Mouse (Mus musculus) G1E (cell line): Measurements from ENCODE around the gene Oaz3. TPM values are rescaled to one million over a fixed set of nuclear protein-coding genes. Genes with fewer than 3 reads are reported as not detected.
A peak's percentile ranks its signal among the peaks of the same experiment; 100 is the strongest.

Experiments used
- ATAC-seq: 2 replicates; pipeline ENCODE4 v1.8.0; 2016; ENCODE audit warnings: mild to moderate bottlenecking; ENCODE audit not compliant: insufficient number of reproducible peaks, poor library complexity, low FRiP score, severe bottlenecking; ENCODE audit errors: extremely low read depth
- DNase-seq: peaks from one replicate; pipeline ENCODE4 v3.0.0; 2012; ENCODE audit warnings: low spot score
- H3K27me3 ChIP-seq: 2 replicates; pipeline ENCODE4 v1.6.1; 2012; ENCODE audit warnings: mild to moderate bottlenecking, low read length, inconsistent platforms; ENCODE audit not compliant: insufficient read depth
- H3K36me3 ChIP-seq: replicated peaks from 2 replicates; pipeline ENCODE3; 2012; ENCODE audit warnings: mild to moderate bottlenecking, inconsistent platforms
- H3K4me1 ChIP-seq: 2 replicates; pipeline ENCODE4 v1.6.1; 2012; ENCODE audit warnings: low read depth, low read length, inconsistent platforms, mixed read lengths; ENCODE audit not compliant: insufficient read depth
- H3K4me3 ChIP-seq: 2 replicates; pipeline ENCODE4 v1.5.1; 2012; ENCODE audit warnings: low read depth, mild to moderate bottlenecking, inconsistent platforms, low read length, moderate library complexity, mixed read lengths
- H3K9me3 ChIP-seq: replicated peaks from 2 replicates; pipeline ENCODE4 v1.6.1; 2012; ENCODE audit warnings: inconsistent platforms
- CTCF ChIP-seq: IDR thresholded peaks from 2 replicates; pipeline ENCODE4 v1.5.1; 2012; ENCODE audit warnings: low read depth, low read length, inconsistent platforms, mixed read lengths
- GATA1 ChIP-seq: IDR thresholded peaks from 2 replicates; pipeline ENCODE4 v1.6.1; 2012; ENCODE audit warnings: borderline replicate concordance, low read length, inconsistent platforms, mixed read lengths
- GATA2 ChIP-seq: IDR thresholded peaks from 2 replicates; pipeline ENCODE4 v1.6.1; 2012; ENCODE audit warnings: low read depth, low read length, inconsistent platforms, borderline replicate concordance
- POLR2AphosphoS5 ChIP-seq: IDR thresholded peaks from 2 replicates; pipeline ENCODE4 v1.6.1; 2012; ENCODE audit warnings: low read depth, low read length, inconsistent platforms; ENCODE audit not compliant: insufficient replicate concordance
- TAL1 ChIP-seq: conservative IDR thresholded peaks from 2 replicates; pipeline ENCODE4 v1.6.1; 2012; ENCODE audit warnings: low read depth, low read length, inconsistent platforms, mixed read lengths
- polyA plus RNA-seq: library from polyadenylated mRNA; stranded (reverse); fragments of >175 nt; gene quantifications from 2 replicates; pipeline ENCODE4 v1.2.3, GENCODE M21; 2012
- total RNA-seq, 2 experiments: library from RNA; stranded (forward) in 1 of 2; stranded (reverse) in 1 of 2; fragments of 200-1000 nt in 1 of 2; fragments of >200 nt in 1 of 2; fragmentation: Nextera tagmentation in 1 of 2; gene quantifications; 2 replicates each; pipeline ENCODE4 v1.2.3; 2014 to 2017

Gene Oaz3
- total and polyA plus RNA-seq, 3 experiments: 0.49 TPM; not detected in 2

DNA sequence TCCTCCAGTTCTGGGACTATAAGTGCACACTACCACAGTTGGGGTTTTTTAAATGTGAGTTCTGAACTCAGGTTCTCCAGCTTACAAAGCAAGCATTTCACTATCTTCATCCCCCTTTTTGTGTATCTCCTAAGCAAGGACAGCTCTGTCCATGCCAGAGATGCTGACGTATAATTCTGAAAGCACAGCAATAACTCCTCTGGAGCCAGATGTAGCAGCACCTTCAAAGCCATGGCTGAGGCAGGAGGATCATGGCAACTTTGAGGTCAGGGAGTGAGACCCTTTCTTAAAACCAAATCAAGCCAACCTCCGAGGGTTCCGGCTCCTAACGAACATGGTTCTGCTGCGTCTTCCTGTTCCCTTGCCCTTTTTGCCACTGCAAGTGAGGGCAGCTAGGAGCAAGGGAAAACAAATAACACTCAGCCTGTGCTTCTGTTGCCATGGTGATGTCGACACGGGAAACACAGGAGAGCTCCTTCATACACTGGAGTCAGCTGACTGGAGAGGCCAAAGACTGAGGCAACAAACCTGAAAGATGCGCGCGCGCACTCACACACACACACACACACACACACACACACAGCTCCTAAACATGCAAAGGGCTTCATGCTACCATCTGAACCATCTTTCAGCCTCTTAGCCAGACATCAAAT lies 20.3 kb upstream of the Oaz3 start:
- TF ChIP-seq TAL1 (no peak), CTCF (no peak), POLR2AphosphoS5 (no peak), GATA1 (no peak), GATA2 (no peak)

DNA sequence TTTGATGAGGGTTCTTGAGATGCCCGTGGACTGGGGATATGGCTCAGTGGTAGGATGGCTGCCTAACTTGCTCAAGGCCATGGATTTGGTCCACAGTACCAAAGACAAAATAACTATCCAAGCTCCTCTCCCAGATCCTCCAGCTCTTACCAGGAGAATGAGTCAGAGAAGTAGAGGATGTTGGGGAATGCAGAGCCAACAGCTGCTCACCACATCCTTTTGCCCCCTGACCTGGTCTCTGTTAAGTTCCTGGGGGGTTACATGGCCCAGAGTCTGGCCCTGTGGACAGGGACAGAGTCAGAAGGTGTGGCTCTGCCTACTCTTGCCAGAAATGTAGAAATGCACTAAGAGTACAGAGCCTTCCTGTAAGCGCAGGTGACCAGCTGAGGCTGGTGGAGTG lies 16.1 kb upstream of the Oaz3 start:
- DNase-seq (no peak), ATAC-seq (no peak)
- Histone ChIP-seq H3K4me3 (no peak overlapping the region), H3K4me1 (peaks cover 4% of the 10 kb centered on the region), H3K9me3 (0 out of 2 replicates have a peak, but pooled peaks cover 3% of the 10 kb centered on the region), H3K27me3 (peaks cover 10% of the 10 kb centered on the region; the same call in 1 of the 2 replicates), H3K36me3 (peaks cover under 1% of the 10 kb centered on the region)
- no peak for TF ChIP-seq GATA2
- no peak for TF ChIP-seq TAL1
- TF ChIP-seq POLR2AphosphoS5: no peak
- no peak for TF ChIP-seq GATA1
- no peak for TF ChIP-seq CTCF

More for the DNA sequence above, 20.3 kb upstream of the Oaz3 start:
- H3K27me3 ChIP-seq: peaks cover 20% of the 10 kb centered on the region
- H3K4me3 ChIP-seq: no peak overlapping the region
- H3K36me3 ChIP-seq: no peaks in the 10 kb centered on the region
- ATAC-seq (no peak), DNase-seq (no peak)
- H3K4me1 ChIP-seq: no peaks in the 10 kb centered on the region
- H3K9me3 ChIP-seq: no peaks in the 10 kb centered on the region

- DNase-seq (no peak), ATAC-seq (no peak)
- H3K27me3 ChIP-seq: peaks cover 10% of the 10 kb centered on the region; the same call in 1 of the 2 replicates
- TF ChIP-seq POLR2AphosphoS5 (no peak), GATA1 (no peak)
- peaks cover 20% of the 10 kb centered on the region for H3K36me3 ChIP-seq
- H3K4me1 ChIP-seq: peaks cover 4% of the 10 kb centered on the region
- H3K4me3 ChIP-seq: no peak overlapping the region
- 0 out of 2 replicates have a peak, but pooled peaks cover 3% of the 10 kb centered on the region for H3K9me3 ChIP-seq
These were observed 13.3 kb upstream of the Oaz3 start for GRCm38 (mm10) chr3:94457055-94457454.

DNA sequence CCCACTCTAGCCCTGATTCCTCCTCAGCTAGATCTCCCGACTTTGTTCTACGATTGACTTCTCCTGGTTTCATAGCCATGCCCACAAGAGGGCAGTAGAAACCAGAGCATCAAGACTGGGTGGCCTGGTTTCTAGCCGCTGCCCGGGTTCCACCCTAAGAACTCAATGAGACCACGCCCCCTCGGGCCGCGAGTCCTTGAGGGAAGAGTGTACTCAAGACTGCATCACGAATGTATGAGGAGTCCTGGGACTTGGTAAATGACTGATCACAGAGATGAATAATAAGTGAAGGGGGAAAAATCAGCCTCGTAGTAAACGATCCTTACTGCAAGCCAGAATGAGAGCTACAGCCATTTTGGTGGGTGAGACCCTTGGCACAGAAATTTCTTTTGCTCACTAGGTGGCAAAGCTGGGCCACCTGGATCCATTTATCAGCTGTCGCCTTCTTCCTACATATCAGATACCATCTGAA lies 12.8 kb upstream of the Oaz3 start:
- Histone ChIP-seq H3K27me3 (peaks cover 10% of the 10 kb centered on the region; the same call in 1 of the 2 replicates), H3K4me1 (peaks cover 4% of the 10 kb centered on the region), H3K36me3 (peaks cover 25% of the 10 kb centered on the region), H3K4me3 (peak overlapping the region; percentile 3; the same call in 1 of the 2 replicates), H3K9me3 (0 out of 2 replicates have a peak, but pooled peaks cover 3% of the 10 kb centered on the region)
- ATAC-seq (peak; percentile 79), DNase-seq (peak; percentile 83)
- TF ChIP-seq CTCF (peak; percentile 54), GATA1 (no peak)

DNA sequence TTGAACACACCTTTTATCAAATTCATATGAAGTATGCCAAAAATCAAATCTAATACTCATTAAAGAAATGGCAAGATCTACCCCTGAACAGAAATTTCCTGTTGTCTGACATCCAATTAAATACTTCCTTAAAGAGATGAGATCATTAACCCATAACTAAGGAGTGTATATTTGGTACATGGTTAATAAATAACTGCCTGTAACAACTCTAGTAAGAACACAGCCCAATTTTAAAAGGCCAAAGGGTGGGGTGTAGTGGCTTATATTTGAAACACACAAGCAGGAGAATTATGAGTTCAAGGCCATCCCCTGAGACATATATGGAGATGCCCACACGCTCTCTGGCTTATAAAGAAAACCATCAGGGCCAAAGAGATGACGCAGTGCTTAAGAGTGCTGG lies 5.7 kb upstream of the Oaz3 start:
- TF ChIP-seq GATA1 (no peak), CTCF (no peak), TAL1 (no peak)
- H3K27me3 ChIP-seq: no peaks in the 10 kb centered on the region
- no peak overlapping the region for H3K4me3 ChIP-seq
- DNase-seq (no peak), ATAC-seq (no peak)
- peaks cover 91% of the 10 kb centered on the region for H3K36me3 ChIP-seq
- no peaks in the 10 kb centered on the region for H3K9me3 ChIP-seq
- peaks cover 11% of the 10 kb centered on the region for H3K4me1 ChIP-seq

GRCm38 (mm10) chr3:94442951-94443596 lies 641 bp downstream of the Oaz3 start, which contains the start of gene Mrpl9:
Mrpl9 (plus strand) TSS chr3:94443318.
- DNase-seq: peak; percentile 93
- Histone ChIP-seq H3K4me3 (peak within 1 kb of the TSS; percentile 78), H3K4me1 (peaks cover 26% of the 10 kb centered on the region), H3K36me3 (peaks cover 40% of the 10 kb centered on the region), H3K9me3 (no peaks in the 10 kb centered on the region), H3K27me3 (peaks cover 23% of the 10 kb centered on the region)
- TF ChIP-seq GATA2 (no peak), TAL1 (no peak; the same call in 1 of the 2 replicates), CTCF (no peak), POLR2AphosphoS5 (no peak), GATA1 (no peak)
- ATAC-seq: peak; percentile 84
